Comparison of ENCODE assay signal across 10 mouse cellular contexts in genomic region chr2:31762853-31763252, GRCm38 (mm10). TPM values are rescaled to one million over a fixed set of nuclear protein-coding genes. Genes with fewer than 3 reads are reported as not detected.
DNase-seq lines count a peak whose midpoint lies in the region; ATAC-seq and TF ChIP-seq lines count a peak whose summit lies in the region.
"Had no signal": no experiment of that assay in that cellular context is flagged by ENCODE, and none has a peak within 500 bp of the region (broad histone marks: within the 10 kb centered on the region; RNA-seq: fewer than 3 reads in every experiment).

No protein-coding gene starts in this region.

- H3K27ac ChIP-seq in heart, embryonic 13.5 days (replicated peaks) = peak overlapping the region; percentile 96
- no peak overlapping the region for H3K27ac ChIP-seq in embryonic fibroblast, embryonic 13.5 days (ENCODE audit: insufficient read depth, low read length)
- peak overlapping the region; percentile 35; the same call in 1 of the 2 replicates for H3K27ac ChIP-seq in liver, postnatal 0 days (ENCODE audit: low read depth)

- H3K36me3 ChIP-seq in heart, embryonic 13.5 days = peaks cover 4% of the 10 kb centered on the region; the same call in 1 of the 2 replicates
- H3K36me3 ChIP-seq in liver, postnatal 0 days (replicated peaks; ENCODE audit: insufficient read depth, low read length) = no peaks in the 10 kb centered on the region

- no peak for TF ChIP-seq POLR2A in embryonic fibroblast, embryonic 13.5 days (IDR thresholded peaks at IDR 0.05; ENCODE audit: low read depth, low read length)

- H3K4me3 ChIP-seq in heart, embryonic 13.5 days = peak overlapping the region; percentile 77
- H3K4me3 ChIP-seq in embryonic fibroblast, embryonic 13.5 days (ENCODE audit: insufficient read depth, low read length) = peak overlapping the region; percentile 20
- H3K4me3 ChIP-seq in liver, postnatal 0 days (ENCODE audit: low read depth, low read length) = no peak overlapping the region

- no peak for TF ChIP-seq EP300 in liver, postnatal 0 days (IDR thresholded peaks at IDR 0.05; ENCODE audit: low read depth)

- 20% methylated on average over 2 of the region's 2 CpGs for WGBS in heart, embryonic 13.5 days
- 64% methylated on average over 2 of the region's 2 CpGs for WGBS in liver, postnatal 0 days (ENCODE audit: insufficient replicate concordance)

- H3K27me3 ChIP-seq in heart, embryonic 13.5 days (replicated peaks) = no peaks in the 10 kb centered on the region
- H3K27me3 ChIP-seq in liver, postnatal 0 days (ENCODE audit: insufficient read depth, low read length) = no peaks in the 10 kb centered on the region

- peak overlapping the region; percentile 74 for H3K9ac ChIP-seq in heart, embryonic 13.5 days
- H3K9ac ChIP-seq in liver, postnatal 0 days (replicated peaks) = no peak overlapping the region

- intact Hi-C loops in heart, postnatal 25 days (cut with DNase I) = no loop called here

- peaks cover 81% of the 10 kb centered on the region for H3K4me1 ChIP-seq in heart, embryonic 13.5 days
- peaks cover 28% of the 10 kb centered on the region for H3K4me1 ChIP-seq in embryonic fibroblast, embryonic 13.5 days (ENCODE audit: control insufficient read depth, insufficient read depth, low read length)
- peaks cover 52% of the 10 kb centered on the region for H3K4me1 ChIP-seq in liver, postnatal 0 days (ENCODE audit: insufficient read depth)

- DNase-seq in heart, postnatal 25 days (ENCODE audit: low spot score) = no peak
- DNase-seq in ES-CJ7 (ENCODE audit: low read depth, low spot score) = peak; percentile 95
- no peak for DNase-seq in liver, postnatal 0 days
- no peak for DNase-seq in ovary, adult 18-20 months (ENCODE audit: low spot score)
- DNase-seq in cerebellum, adult 11-12 months = no peak
- DNase-seq in adrenal gland, adult 8-10 months = no peak
- DNase-seq: cerebellum, adult 9-11 months had no signal

- no peak for TF ChIP-seq CTCF in embryonic fibroblast, embryonic 13.5 days (IDR thresholded peaks at IDR 0.05; ENCODE audit: borderline replicate concordance, insufficient read depth, low read length)
- no peak for TF ChIP-seq CTCF in liver, postnatal 0 days (IDR thresholded peaks at IDR 0.05; ENCODE audit: low read depth)

- H3K4me2 ChIP-seq in heart, embryonic 13.5 days = peak overlapping the region; percentile 95
- no peak overlapping the region for H3K4me2 ChIP-seq in liver, postnatal 0 days (ENCODE audit: low read depth, low read length)

- ATAC-seq in heart, embryonic 13.5 days (ENCODE audit: extremely low read depth, insufficient number of reproducible peaks, low FRiP score, low TSS enrichment) = no peak
- ATAC-seq in liver, postnatal 0 days = no peak

- H3K9me3 ChIP-seq in heart, embryonic 13.5 days = no peaks in the 10 kb centered on the region
- H3K9me3 ChIP-seq in liver, postnatal 0 days (ENCODE audit: low read length) = no peaks in the 10 kb centered on the region

RNA-seq across cellular contexts. Expression of gene Qrfp, which starts 47.5 kb away (rescaled TPM):
- polyA plus RNA-seq in heart, embryonic 13.5 days (2015; fragmentation: Nextera tagmentation; extraction: Ambion mirVana) = 0.05 and 0.09 TPM in 2 replicates
- not detected for total RNA-seq in heart, postnatal 25 days (2021)
- not detected in 2 replicates for polyA plus RNA-seq in embryonic fibroblast, embryonic 13.5 days (2011; ENCODE audit: insufficient read length, low read depth, missing spikeins)
- 0.07 and 0.08 TPM in 2 replicates for polyA plus RNA-seq in liver, postnatal 0 days (2015; fragmentation: Nextera tagmentation; extraction: Ambion mirVana)
- not detected for total RNA-seq in adrenal gland, adult 8-10 months (2022)
- total RNA-seq: granulocyte monocyte progenitor cell, adult 5-6 weeks had no signal
